Mouse (Mus musculus) cerebellum, postnatal 36 days (tissue): Measurements from ENCODE around the gene Serhl.

Source experiments
- DNase-seq, 2 experiments: peaks; one replicate each; pipeline ENCODE4 v3.0.0; 2021 to 2022; ENCODE audit warnings: mixed read lengths in 2 of 2

The Serhl gene

DNA sequence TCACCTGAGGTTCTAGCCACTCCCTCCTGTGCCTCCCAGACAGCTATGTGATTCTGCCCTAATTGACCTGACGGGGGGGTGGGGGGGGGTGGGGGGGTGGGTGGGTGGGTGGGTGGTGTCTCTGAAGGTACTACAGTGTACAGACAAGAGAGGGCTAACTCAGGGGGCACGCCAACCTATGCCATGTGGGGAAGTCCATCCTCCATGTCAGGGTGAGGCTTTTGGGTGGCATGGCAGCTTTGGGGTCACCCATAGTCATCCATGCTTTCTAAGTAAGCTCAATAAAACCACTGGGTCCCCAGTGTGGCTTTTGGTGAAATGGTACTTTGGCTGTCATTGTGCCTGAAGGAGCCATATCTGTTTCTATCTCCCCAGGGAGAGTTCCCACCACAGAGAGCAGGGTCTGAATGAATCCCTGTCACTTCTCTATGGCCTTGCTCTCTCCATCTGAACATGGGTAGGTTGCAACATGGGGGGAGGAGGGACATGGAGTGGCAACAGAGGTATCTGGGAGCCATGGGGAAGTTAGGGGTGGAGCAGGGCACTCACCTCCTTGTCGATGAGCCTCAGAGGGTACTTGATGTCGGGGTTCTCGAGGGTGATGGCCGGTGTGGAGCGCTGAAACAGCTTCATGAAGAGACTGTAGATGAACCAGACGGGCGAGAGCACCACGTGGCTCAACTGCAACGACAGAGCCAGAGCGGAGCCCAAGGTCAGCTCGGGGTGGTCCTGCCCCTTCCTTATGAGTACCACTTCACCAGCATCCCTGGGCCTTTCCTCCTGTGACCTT, 76.4 kb downstream of the Serhl start:
- no peak for DNase-seq
